Mouse (Mus musculus): ENCODE measurements at regions not wholly inside any gene's neighbourhood (a gene's known extent, or its start where the extent isn't known, plus 50 kb on each side); places are given as distances from the start of the nearest gene placed in this dataset.

GRCm38 (mm10) chr12:73830122-73830521 is 71.1 kb upstream of the Hif1a start:
- DNase-seq (ENCODE audit: low spot score) (no peak), ATAC-seq (replicated peaks; ENCODE audit: low FRiP score, low TSS enrichment, low read depth) (no peak)
- 47% methylated on average over 7 of the region's 7 CpGs for WGBS
- Histone ChIP-seq H3K27me3 (replicated peaks; ENCODE audit: control insufficient read depth, insufficient read depth, low read length) (no peaks in the 10 kb centered on the region), H3K36me3 (ENCODE audit: control insufficient read depth, insufficient read depth, low read length) (no peaks in the 10 kb centered on the region), H3K4me3 (ENCODE audit: low read depth, low read length) (no peak overlapping the region), H3K4me2 (ENCODE audit: low read length) (no peak overlapping the region), H3K9ac (ENCODE audit: low read length) (no peak overlapping the region), H3K9me3 (ENCODE audit: control insufficient read depth, low read length) (no peaks in the 10 kb centered on the region), H3K27ac (ENCODE audit: low read depth) (no peak overlapping the region), H3K4me1 (replicated peaks; ENCODE audit: control insufficient read depth, insufficient read depth, low read length) (no peaks in the 10 kb centered on the region)

- DNase-seq (ENCODE audit: low spot score) (no peak), ATAC-seq (replicated peaks; ENCODE audit: low FRiP score, low TSS enrichment, low read depth) (no peak)
- Histone ChIP-seq H3K27ac (ENCODE audit: low read depth) (no peak overlapping the region), H3K4me1 (replicated peaks; ENCODE audit: control insufficient read depth, insufficient read depth, low read length) (no peaks in the 10 kb centered on the region), H3K4me3 (ENCODE audit: low read depth, low read length) (no peak overlapping the region), H3K27me3 (replicated peaks; ENCODE audit: control insufficient read depth, insufficient read depth, low read length) (no peaks in the 10 kb centered on the region), H3K36me3 (ENCODE audit: control insufficient read depth, insufficient read depth, low read length) (no peaks in the 10 kb centered on the region), H3K9me3 (ENCODE audit: control insufficient read depth, low read length) (no peaks in the 10 kb centered on the region), H3K9ac (ENCODE audit: low read length) (no peak overlapping the region), H3K4me2 (ENCODE audit: low read length) (no peak overlapping the region)
- 79% methylated on average over 10 of the region's 10 CpGs for WGBS
Observed at GRCm38 (mm10) chr12:73830551-73831203, 70.5 kb upstream of the Hif1a start.

- Histone ChIP-seq H3K27ac (ENCODE audit: low read depth) (no peak overlapping the region), H3K4me1 (replicated peaks; ENCODE audit: control insufficient read depth, insufficient read depth, low read length) (no peaks in the 10 kb centered on the region), H3K4me3 (ENCODE audit: low read depth, low read length) (no peak overlapping the region), H3K9me3 (ENCODE audit: control insufficient read depth, low read length) (no peaks in the 10 kb centered on the region), H3K27me3 (replicated peaks; ENCODE audit: control insufficient read depth, insufficient read depth, low read length) (no peaks in the 10 kb centered on the region), H3K9ac (ENCODE audit: low read length) (no peak overlapping the region), H3K36me3 (ENCODE audit: control insufficient read depth, insufficient read depth, low read length) (no peaks in the 10 kb centered on the region), H3K4me2 (ENCODE audit: low read length) (no peak overlapping the region)
- no peak for DNase-seq (ENCODE audit: low spot score)
- WGBS: 79% methylated on average over 7 of the region's 7 CpGs
- no peak for ATAC-seq (replicated peaks; ENCODE audit: low FRiP score, low TSS enrichment, low read depth)
Observed at GRCm38 (mm10) chr12:73831204-73831595, 70.0 kb upstream of the Hif1a start.

- Histone ChIP-seq H3K4me2 (ENCODE audit: low read length) (no peak overlapping the region), H3K9me3 (ENCODE audit: control insufficient read depth, low read length) (no peaks in the 10 kb centered on the region), H3K9ac (ENCODE audit: low read length) (no peak overlapping the region), H3K27ac (ENCODE audit: low read depth) (no peak overlapping the region), H3K27me3 (replicated peaks; ENCODE audit: control insufficient read depth, insufficient read depth, low read length) (no peaks in the 10 kb centered on the region), H3K36me3 (ENCODE audit: control insufficient read depth, insufficient read depth, low read length) (no peaks in the 10 kb centered on the region), H3K4me3 (ENCODE audit: low read depth, low read length) (no peak overlapping the region), H3K4me1 (replicated peaks; ENCODE audit: control insufficient read depth, insufficient read depth, low read length) (no peaks in the 10 kb centered on the region)
- no peak for ATAC-seq (replicated peaks; ENCODE audit: low FRiP score, low TSS enrichment, low read depth)
- WGBS: 82% methylated on average over 10 of the region's 10 CpGs
- no peak for DNase-seq (ENCODE audit: low spot score)
Observed at GRCm38 (mm10) chr12:73831637-73832385, 69.4 kb upstream of the Hif1a start.

GRCm38 (mm10) chr12:73832789-73833188 is 68.4 kb upstream of the Hif1a start:
- H3K4me2 ChIP-seq (ENCODE audit: low read length): no peak overlapping the region
- no peak overlapping the region for H3K27ac ChIP-seq (ENCODE audit: low read depth)
- DNase-seq (ENCODE audit: low spot score): no peak
- WGBS: 79% methylated on average over 3 of the region's 3 CpGs
- H3K9me3 ChIP-seq (ENCODE audit: control insufficient read depth, low read length): no peaks in the 10 kb centered on the region
- H3K9ac ChIP-seq (ENCODE audit: low read length): no peak overlapping the region
- H3K36me3 ChIP-seq (ENCODE audit: control insufficient read depth, insufficient read depth, low read length): no peaks in the 10 kb centered on the region
- ATAC-seq (replicated peaks; ENCODE audit: low FRiP score, low TSS enrichment, low read depth): no peak
- no peaks in the 10 kb centered on the region for H3K4me1 ChIP-seq (replicated peaks; ENCODE audit: control insufficient read depth, insufficient read depth, low read length)
- H3K4me3 ChIP-seq (ENCODE audit: low read depth, low read length): no peak overlapping the region
- no peaks in the 10 kb centered on the region for H3K27me3 ChIP-seq (replicated peaks; ENCODE audit: control insufficient read depth, insufficient read depth, low read length)

GRCm38 (mm10) chr12:73836132-73836531 is 65.0 kb upstream of the Hif1a start:
- H3K9me3 ChIP-seq (ENCODE audit: control insufficient read depth, low read length): no peaks in the 10 kb centered on the region
- DNase-seq (ENCODE audit: low spot score): no peak
- no peak for ATAC-seq (replicated peaks; ENCODE audit: low FRiP score, low TSS enrichment, low read depth)
- no peak overlapping the region for H3K4me2 ChIP-seq (ENCODE audit: low read length)
- no peaks in the 10 kb centered on the region for H3K27me3 ChIP-seq (replicated peaks; ENCODE audit: control insufficient read depth, insufficient read depth, low read length)
- H3K36me3 ChIP-seq (ENCODE audit: control insufficient read depth, insufficient read depth, low read length): no peaks in the 10 kb centered on the region
- no peaks in the 10 kb centered on the region for H3K4me1 ChIP-seq (replicated peaks; ENCODE audit: control insufficient read depth, insufficient read depth, low read length)
- no peak overlapping the region for H3K27ac ChIP-seq (ENCODE audit: low read depth)
- no peak overlapping the region for H3K4me3 ChIP-seq (ENCODE audit: low read depth, low read length)
- H3K9ac ChIP-seq (ENCODE audit: low read length): no peak overlapping the region

- no peak overlapping the region for H3K27ac ChIP-seq (ENCODE audit: low read depth)
- 85% methylated on average over 1 of the region's 1 CpGs for WGBS
- ATAC-seq (replicated peaks; ENCODE audit: low FRiP score, low TSS enrichment, low read depth): no peak
Observed at GRCm38 (mm10) chr12:73837036-73837435, 64.1 kb upstream of the Hif1a start.

GRCm38 (mm10) chr12:73837921-73838320 is 63.3 kb upstream of the Hif1a start:
- DNase-seq (ENCODE audit: low spot score) (no peak), ATAC-seq (replicated peaks; ENCODE audit: low FRiP score, low TSS enrichment, low read depth) (no peak)
- Histone ChIP-seq H3K9ac (ENCODE audit: low read length) (no peak overlapping the region), H3K27me3 (replicated peaks; ENCODE audit: control insufficient read depth, insufficient read depth, low read length) (no peaks in the 10 kb centered on the region), H3K36me3 (ENCODE audit: control insufficient read depth, insufficient read depth, low read length) (no peaks in the 10 kb centered on the region), H3K4me1 (replicated peaks; ENCODE audit: control insufficient read depth, insufficient read depth, low read length) (no peaks in the 10 kb centered on the region), H3K9me3 (ENCODE audit: control insufficient read depth, low read length) (no peaks in the 10 kb centered on the region), H3K4me3 (ENCODE audit: low read depth, low read length) (no peak overlapping the region), H3K4me2 (ENCODE audit: low read length) (no peak overlapping the region), H3K27ac (ENCODE audit: low read depth) (no peak overlapping the region)
- WGBS: 94% methylated on average over 2 of the region's 2 CpGs

More at GRCm38 (mm10) chr12:73837036-73837435, 64.1 kb upstream of the Hif1a start:
- Histone ChIP-seq H3K4me1 (replicated peaks; ENCODE audit: control insufficient read depth, insufficient read depth, low read length) (no peaks in the 10 kb centered on the region), H3K4me2 (ENCODE audit: low read length) (no peak overlapping the region), H3K27me3 (replicated peaks; ENCODE audit: control insufficient read depth, insufficient read depth, low read length) (no peaks in the 10 kb centered on the region), H3K4me3 (ENCODE audit: low read depth, low read length) (no peak overlapping the region), H3K9me3 (ENCODE audit: control insufficient read depth, low read length) (no peaks in the 10 kb centered on the region), H3K36me3 (ENCODE audit: control insufficient read depth, insufficient read depth, low read length) (no peaks in the 10 kb centered on the region), H3K9ac (ENCODE audit: low read length) (no peak overlapping the region)
- no peak for DNase-seq (ENCODE audit: low spot score)

- no peaks in the 10 kb centered on the region for H3K9me3 ChIP-seq (ENCODE audit: control insufficient read depth, low read length)
- 81% methylated on average over 10 of the region's 10 CpGs for WGBS
- no peaks in the 10 kb centered on the region for H3K27me3 ChIP-seq (replicated peaks; ENCODE audit: control insufficient read depth, insufficient read depth, low read length)
- DNase-seq (ENCODE audit: low spot score): no peak
- no peak overlapping the region for H3K4me3 ChIP-seq (ENCODE audit: low read depth, low read length)
- no peak overlapping the region for H3K9ac ChIP-seq (ENCODE audit: low read length)
- H3K27ac ChIP-seq (ENCODE audit: low read depth): no peak overlapping the region
- no peak overlapping the region for H3K4me2 ChIP-seq (ENCODE audit: low read length)
- no peaks in the 10 kb centered on the region for H3K36me3 ChIP-seq (ENCODE audit: control insufficient read depth, insufficient read depth, low read length)
- H3K4me1 ChIP-seq (replicated peaks; ENCODE audit: control insufficient read depth, insufficient read depth, low read length): no peaks in the 10 kb centered on the region
- ATAC-seq (replicated peaks; ENCODE audit: low FRiP score, low TSS enrichment, low read depth): no peak
Observed at GRCm38 (mm10) chr12:73838330-73838729, 62.8 kb upstream of the Hif1a start.
